Mouse (Mus musculus): ENCODE results near the gene Anapc16.

The Anapc16 gene

GRCm38 (mm10) chr10:60002673-60003212 lies at the start of gene Anapc16, which contains the start of gene Ascc1:
Anapc16 (minus strand) TSS chr10:60003135.
Ascc1 (plus strand) TSS chr10:60002805.
- no peak; the same call in 1 of the 2 replicates for TF ChIP-seq GATA4 (IDR thresholded peaks at IDR 0.05; ENCODE audit: insufficient replicate concordance, low read length)

GRCm38 (mm10) chr10:60050581-60050980 lies 47.6 kb upstream of the Anapc16 start:
- no peak for TF ChIP-seq GATA4 (IDR thresholded peaks at IDR 0.05; ENCODE audit: insufficient replicate concordance, low read length)

GRCm38 (mm10) chr10:60046696-60047095 lies 43.8 kb upstream of the Anapc16 start:
- TF ChIP-seq GATA4 (IDR thresholded peaks at IDR 0.05; ENCODE audit: insufficient replicate concordance, low read length), result no peak

GRCm38 (mm10) chr10:60042350-60042922 lies 39.5 kb upstream of the Anapc16 start:
- TF ChIP-seq GATA4 (IDR thresholded peaks at IDR 0.05; ENCODE audit: insufficient replicate concordance, low read length), result no peak

- no peak for TF ChIP-seq GATA4 (IDR thresholded peaks at IDR 0.05; ENCODE audit: insufficient replicate concordance, low read length)
Measured at GRCm38 (mm10) chr10:60035744-60036143, 32.8 kb upstream of the Anapc16 start.

GRCm38 (mm10) chr10:60034621-60035020 lies 31.7 kb upstream of the Anapc16 start:
- no peak for TF ChIP-seq GATA4 (IDR thresholded peaks at IDR 0.05; ENCODE audit: insufficient replicate concordance, low read length)

- TF ChIP-seq GATA4 (IDR thresholded peaks at IDR 0.05; ENCODE audit: insufficient replicate concordance, low read length), result no peak
Measured at GRCm38 (mm10) chr10:60033064-60033463, 30.1 kb upstream of the Anapc16 start.

GRCm38 (mm10) chr10:60032622-60033021 lies 29.7 kb upstream of the Anapc16 start:
- TF ChIP-seq GATA4 (IDR thresholded peaks at IDR 0.05; ENCODE audit: insufficient replicate concordance, low read length), result no peak

- TF ChIP-seq GATA4 (IDR thresholded peaks at IDR 0.05; ENCODE audit: insufficient replicate concordance, low read length), result no peak
Measured at GRCm38 (mm10) chr10:60031985-60032384, 29.1 kb upstream of the Anapc16 start.

- TF ChIP-seq GATA4 (IDR thresholded peaks at IDR 0.05; ENCODE audit: insufficient replicate concordance, low read length), result no peak
Measured at GRCm38 (mm10) chr10:60031562-60031961, 28.6 kb upstream of the Anapc16 start.

- TF ChIP-seq GATA4 (IDR thresholded peaks at IDR 0.05; ENCODE audit: insufficient replicate concordance, low read length), result no peak
Measured at GRCm38 (mm10) chr10:60029387-60029786, 26.5 kb upstream of the Anapc16 start.

GRCm38 (mm10) chr10:60028979-60029378 lies 26.0 kb upstream of the Anapc16 start:
- no peak for TF ChIP-seq GATA4 (IDR thresholded peaks at IDR 0.05; ENCODE audit: insufficient replicate concordance, low read length)

GRCm38 (mm10) chr10:60028181-60028580 lies 25.2 kb upstream of the Anapc16 start:
- TF ChIP-seq GATA4 (IDR thresholded peaks at IDR 0.05; ENCODE audit: insufficient replicate concordance, low read length), result no peak

GRCm38 (mm10) chr10:60027619-60028084 lies 24.7 kb upstream of the Anapc16 start:
- no peak for TF ChIP-seq GATA4 (IDR thresholded peaks at IDR 0.05; ENCODE audit: insufficient replicate concordance, low read length)

- no peak for TF ChIP-seq GATA4 (IDR thresholded peaks at IDR 0.05; ENCODE audit: insufficient replicate concordance, low read length)
Measured at GRCm38 (mm10) chr10:60026759-60027395, 23.9 kb upstream of the Anapc16 start.

GRCm38 (mm10) chr10:60023751-60024150 lies 20.8 kb upstream of the Anapc16 start:
- TF ChIP-seq GATA4 (IDR thresholded peaks at IDR 0.05; ENCODE audit: insufficient replicate concordance, low read length), result no peak
